Mouse (Mus musculus) lung, embryonic 15.5 days (tissue): Measurements from ENCODE around the gene Kctd17. TPM values are rescaled to one million over a fixed set of nuclear protein-coding genes. Genes with fewer than 3 reads are reported as not detected.

Experiments used
- ATAC-seq: fragments of 200-750 bp; cut with Nextera tagmentation; 2 replicates; pipeline ENCODE4 v1.8.0; 2017; ENCODE audit warnings: moderate number of reproducible peaks, borderline replicate concordance; ENCODE audit not compliant: low FRiP score, low TSS enrichment; ENCODE audit errors: extremely low read depth
- H3K27ac ChIP-seq: fragments of 300-500 bp; sonication (generic); 2 replicates; pipeline ENCODE4 v1.5.1; 2015; ENCODE audit warnings: moderate library complexity, mild to moderate bottlenecking, inconsistent platforms
- H3K27me3 ChIP-seq: fragments of 300-500 bp; sonication (generic); 2 replicates; pipeline ENCODE4 v1.6.1; 2015; ENCODE audit warnings: inconsistent platforms
- H3K36me3 ChIP-seq: fragments of 300-500 bp; sonication (generic); 2 replicates; pipeline ENCODE4 v1.6.1; 2015; ENCODE audit warnings: inconsistent platforms
- H3K4me1 ChIP-seq: fragments of 300-500 bp; sonication (generic); 2 replicates; pipeline ENCODE4 v1.6.1; 2015; ENCODE audit warnings: inconsistent platforms
- H3K4me2 ChIP-seq: fragments of 300-500 bp; sonication (generic); 2 replicates; pipeline ENCODE4 v1.6.1; 2015; ENCODE audit warnings: inconsistent platforms, mild to moderate bottlenecking, moderate library complexity
- H3K4me3 ChIP-seq: fragments of 300-500 bp; sonication (generic); 2 replicates; pipeline ENCODE4 v1.5.1; 2015; ENCODE audit warnings: mild to moderate bottlenecking, inconsistent platforms
- H3K9ac ChIP-seq: fragments of 300-500 bp; sonication (generic); 2 replicates; pipeline ENCODE4 v1.6.1; 2015; ENCODE audit warnings: inconsistent platforms
- H3K9me3 ChIP-seq: fragments of 300-500 bp; sonication (generic); 2 replicates; pipeline ENCODE4 v1.6.1; 2016; ENCODE audit warnings: inconsistent platforms
- WGBS: fragments of 180-500 bp; shearing (Covaris S2); methylation state at CpG from one replicate; pipeline ENCODE4 v1.1.7; 2015; 5-methylcytosine and 5-hydroxymethylcytosine counted together
- polyA plus RNA-seq: library from polyadenylated mRNA; unstranded; fragments of >200 nt; fragmentation: Nextera tagmentation; extraction: Ambion mirVana; gene quantifications from 2 replicates; pipeline ENCODE4 v1.2.1, GENCODE M21; 2015

Gene Kctd17
- polyA plus RNA-seq, 1 experiment from 2014 or later: 49.5 TPM

DNA sequence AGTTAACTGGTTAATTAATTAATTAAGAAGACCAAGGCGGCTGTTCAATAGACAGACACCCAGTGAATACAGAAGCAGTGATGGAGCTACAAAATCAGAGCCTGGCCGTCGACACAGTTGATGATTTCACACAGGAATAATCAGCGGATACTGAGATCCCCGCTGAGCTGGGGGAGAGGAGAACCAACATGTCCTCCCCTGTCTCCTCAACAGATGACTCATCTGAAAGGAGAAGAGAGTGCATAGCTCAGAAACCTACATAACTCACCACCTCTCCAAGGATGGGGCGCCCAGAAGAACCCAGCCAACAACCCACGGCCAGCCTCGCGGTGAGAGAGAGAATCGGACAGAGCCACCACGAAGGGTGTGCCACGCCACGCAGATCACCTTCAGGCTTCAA is 8.0 kb upstream of the Kctd17 start:
- WGBS: 78% methylated on average over 13 of the region's 13 CpGs
- Histone ChIP-seq H3K27me3 (peaks cover 6% of the 10 kb centered on the region; the same call in 1 of the 2 replicates), H3K4me1 (peaks cover 17% of the 10 kb centered on the region), H3K36me3 (no peaks in the 10 kb centered on the region), H3K9ac (no peak overlapping the region), H3K4me2 (no peak overlapping the region), H3K4me3 (no peak overlapping the region), H3K27ac (no peak overlapping the region), H3K9me3 (no peaks in the 10 kb centered on the region)
- no peak for ATAC-seq

DNA sequence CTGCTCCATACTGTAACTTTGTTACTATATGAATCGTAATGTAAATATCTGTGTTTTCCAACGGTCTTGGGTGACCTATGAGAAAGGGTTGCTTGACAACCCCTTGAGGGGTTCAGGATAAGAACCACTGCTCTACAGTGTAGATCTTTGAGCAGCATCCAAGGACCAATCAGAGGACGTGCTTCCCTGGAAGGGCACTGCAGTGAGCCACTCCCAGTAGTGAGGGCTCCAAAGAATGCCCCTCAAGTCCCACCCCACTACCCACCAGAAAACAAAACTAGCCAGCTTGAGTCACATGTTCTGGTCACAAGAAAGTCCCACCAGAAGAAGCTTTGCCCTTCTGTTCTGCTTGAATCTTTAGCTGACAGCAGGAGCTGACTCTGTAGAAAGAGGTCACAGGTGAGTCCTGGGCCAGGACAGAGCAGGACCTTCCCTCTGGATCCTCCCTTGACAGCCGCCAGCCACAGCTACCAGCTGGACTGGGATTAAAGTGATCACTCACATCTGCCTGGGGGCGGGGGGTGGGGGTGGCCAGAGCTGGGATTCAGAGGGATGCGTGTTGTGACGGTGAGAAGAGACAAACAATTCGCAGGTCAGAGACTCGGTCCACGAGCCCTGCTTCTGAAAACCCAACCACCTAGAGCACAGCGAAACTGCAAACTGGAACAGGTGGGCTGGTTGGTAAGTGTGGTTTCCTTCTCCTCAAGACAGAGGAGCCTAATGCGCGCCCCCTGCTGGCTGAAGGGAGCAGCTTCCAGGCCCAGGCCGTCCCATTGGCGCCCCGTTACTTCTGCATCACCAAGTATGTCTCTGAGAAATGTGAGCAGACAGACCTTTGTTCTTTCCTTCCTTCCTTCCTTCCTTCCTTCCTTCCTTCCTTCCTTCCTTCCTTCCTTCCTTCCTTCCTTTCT is 6.1 kb upstream of the Kctd17 start:
- no peaks in the 10 kb centered on the region for H3K9me3 ChIP-seq
- 14% methylated on average over 16 of the region's 16 CpGs for WGBS
- no peak overlapping the region for H3K4me3 ChIP-seq
- no peak overlapping the region for H3K27ac ChIP-seq
- H3K36me3 ChIP-seq: no peaks in the 10 kb centered on the region
- H3K4me1 ChIP-seq: peaks cover 5% of the 10 kb centered on the region
- peak overlapping the region; percentile 35; the same call in 1 of the 2 replicates for H3K4me2 ChIP-seq
- H3K27me3 ChIP-seq: peaks cover 6% of the 10 kb centered on the region; the same call in 1 of the 2 replicates
- H3K9ac ChIP-seq: no peak overlapping the region
- ATAC-seq: 0 out of 2 replicates have a peak, but pooled peaks have one; percentile 70

DNA sequence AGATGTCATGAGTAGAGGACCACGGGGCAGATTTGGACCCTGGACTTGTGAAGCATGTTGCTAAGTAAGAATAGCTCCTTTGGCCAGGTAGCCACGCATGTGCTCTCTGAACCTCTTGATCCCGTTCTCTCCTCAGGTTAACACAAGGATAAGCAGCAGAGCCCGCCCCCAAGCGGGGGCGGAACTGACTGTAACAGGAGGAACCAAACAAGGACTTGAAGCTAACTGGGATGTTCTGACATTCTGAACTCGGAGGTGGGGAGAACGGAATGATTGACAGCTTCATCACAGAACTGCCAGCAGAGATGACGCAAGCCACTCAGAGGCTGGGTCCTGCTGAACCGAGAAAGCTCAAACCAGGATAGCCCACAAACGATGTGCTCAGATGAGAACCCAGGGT is 3.9 kb upstream of the Kctd17 start:
- Histone ChIP-seq H3K4me2 (no peak overlapping the region), H3K36me3 (no peaks in the 10 kb centered on the region), H3K27me3 (peaks cover 6% of the 10 kb centered on the region; the same call in 1 of the 2 replicates), H3K9me3 (no peaks in the 10 kb centered on the region), H3K27ac (no peak overlapping the region), H3K4me3 (no peak overlapping the region), H3K9ac (no peak overlapping the region), H3K4me1 (peaks cover 22% of the 10 kb centered on the region)
- WGBS: 19% methylated on average over 11 of the region's 11 CpGs
- no peak for ATAC-seq

DNA sequence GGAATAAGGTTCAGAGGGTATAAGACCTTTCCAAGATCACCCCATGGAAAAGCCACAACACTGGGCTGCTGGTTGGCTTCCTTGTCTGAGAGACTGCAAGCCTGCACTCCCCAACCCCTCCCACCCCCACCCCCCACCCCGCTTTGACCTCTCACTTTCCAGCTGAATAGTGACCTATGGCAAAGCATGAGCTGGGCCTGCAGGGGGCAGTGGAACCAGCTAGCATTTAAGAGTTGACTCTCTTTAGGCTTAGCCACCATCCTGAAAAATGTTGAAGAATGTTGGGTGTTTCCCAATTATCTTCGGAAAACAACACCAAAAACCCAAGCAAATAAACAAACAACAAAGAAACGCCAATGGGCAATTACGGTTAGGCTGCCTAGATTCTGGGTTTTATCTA is 3.1 kb upstream of the Kctd17 start:
- no peak overlapping the region for H3K4me2 ChIP-seq
- peaks cover 6% of the 10 kb centered on the region; the same call in 1 of the 2 replicates for H3K27me3 ChIP-seq
- no peak overlapping the region for H3K4me3 ChIP-seq
- no peak overlapping the region for H3K27ac ChIP-seq
- H3K36me3 ChIP-seq: no peaks in the 10 kb centered on the region
- WGBS: 60% methylated on average over 4 of the region's 4 CpGs
- no peak for ATAC-seq
- H3K9ac ChIP-seq: no peak overlapping the region
- H3K9me3 ChIP-seq: no peaks in the 10 kb centered on the region
- H3K4me1 ChIP-seq: peaks cover 29% of the 10 kb centered on the region

DNA sequence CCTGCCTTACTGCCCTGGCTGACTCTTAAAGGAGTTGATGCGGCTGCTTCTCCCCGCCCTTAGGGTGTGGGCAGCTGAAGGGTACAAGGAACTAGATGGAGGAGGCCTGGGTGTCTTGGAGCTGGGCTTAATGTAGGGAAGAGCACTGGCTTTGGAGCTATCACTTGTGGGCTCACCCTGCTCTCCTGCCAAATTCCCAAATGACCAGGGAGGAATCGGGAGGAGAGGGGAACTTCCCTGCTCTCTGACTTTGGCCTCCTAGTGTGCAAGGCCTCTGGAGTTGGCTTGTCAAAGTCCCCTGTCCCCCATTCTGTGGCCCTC is 735 bp downstream of the Kctd17 start:
- peaks cover 5% of the 10 kb centered on the region; the same call in 1 of the 2 replicates for H3K27me3 ChIP-seq
- H3K36me3 ChIP-seq: peaks cover under 1% of the 10 kb centered on the region; the same call in 1 of the 2 replicates
- H3K4me3 ChIP-seq: peak overlapping the region; percentile 74
- peaks cover 27% of the 10 kb centered on the region for H3K4me1 ChIP-seq
- H3K4me2 ChIP-seq: peak overlapping the region; percentile 88
- peak overlapping the region; percentile 63 for H3K9ac ChIP-seq
- WGBS: 15% methylated on average over 3 of the region's 3 CpGs
- peak overlapping the region; percentile 69 for H3K27ac ChIP-seq
- no peaks in the 10 kb centered on the region for H3K9me3 ChIP-seq
- ATAC-seq: no peak

DNA sequence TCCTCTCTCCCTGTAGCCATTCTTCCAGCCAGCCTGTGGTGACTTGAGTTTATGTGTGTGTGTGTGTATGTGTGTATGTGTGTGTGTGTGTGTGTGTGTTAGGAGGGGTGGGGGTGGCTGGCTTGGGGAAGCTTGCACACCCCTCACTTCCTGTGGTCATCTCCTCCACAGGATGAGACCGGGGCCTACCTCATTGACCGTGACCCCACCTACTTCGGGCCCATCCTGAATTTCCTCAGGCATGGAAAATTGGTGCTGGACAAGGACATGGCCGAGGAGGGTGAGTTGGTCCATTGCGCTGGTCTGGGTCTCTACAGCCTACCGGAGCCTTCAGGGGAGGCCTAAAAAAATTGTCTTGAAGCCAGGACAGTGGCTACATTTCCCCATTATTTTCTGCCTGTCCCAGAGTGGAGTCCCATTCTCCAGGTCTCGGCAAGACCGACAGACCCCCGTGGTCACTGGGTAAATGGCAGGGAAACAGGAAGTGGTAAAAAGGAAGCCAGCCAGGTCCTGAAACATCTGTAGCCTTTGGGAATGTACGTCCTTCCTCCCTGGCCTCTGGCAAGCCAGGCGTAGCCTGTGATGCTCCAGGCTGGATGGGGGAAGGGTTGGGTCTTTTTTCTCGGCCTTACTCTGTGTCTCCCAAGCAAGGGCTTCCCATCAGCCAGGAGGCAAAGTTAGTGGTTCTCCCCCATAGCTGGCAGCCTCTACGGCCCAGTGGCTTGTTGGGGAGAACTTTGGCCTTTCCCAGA is 1.7 kb downstream of the Kctd17 start:
- WGBS: 70% methylated on average over 13 of the region's 13 CpGs
- H3K9me3 ChIP-seq: no peaks in the 10 kb centered on the region

DNA sequence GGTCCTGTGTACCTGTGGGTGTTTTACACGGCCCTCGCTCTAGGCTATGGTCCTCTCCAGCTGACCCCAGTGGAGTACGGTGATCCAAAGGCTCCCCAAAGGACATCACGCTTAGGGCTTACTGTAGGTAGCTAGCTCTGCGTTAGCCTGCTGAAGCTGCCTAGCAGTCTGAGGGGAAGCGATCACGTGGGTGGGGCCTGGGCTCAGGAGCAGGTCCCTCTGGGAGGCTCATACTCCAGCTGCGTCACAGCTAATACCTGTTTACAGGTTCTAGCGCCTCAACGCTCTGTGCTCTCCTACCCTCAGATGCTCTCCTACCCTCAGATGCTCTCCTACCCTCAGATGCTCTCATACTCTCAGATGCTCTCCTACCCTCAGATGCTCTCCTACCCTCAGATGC is 2.5 kb downstream of the Kctd17 start:
- 88% methylated on average over 10 of the region's 10 CpGs for WGBS
- peaks cover 33% of the 10 kb centered on the region for H3K4me1 ChIP-seq
- H3K9ac ChIP-seq: no peak overlapping the region
- no peaks in the 10 kb centered on the region for H3K9me3 ChIP-seq
- no peak for ATAC-seq
- H3K4me3 ChIP-seq: no peak overlapping the region
- H3K36me3 ChIP-seq: peaks cover 4% of the 10 kb centered on the region; the same call in 1 of the 2 replicates
- H3K27me3 ChIP-seq: no peaks in the 10 kb centered on the region
- H3K27ac ChIP-seq: no peak overlapping the region
- no peak overlapping the region for H3K4me2 ChIP-seq

More for the DNA sequence above, 1.7 kb downstream of the Kctd17 start:
- peaks cover 27% of the 10 kb centered on the region for H3K4me1 ChIP-seq
- peak overlapping the region; percentile 74 for H3K4me3 ChIP-seq
- H3K9ac ChIP-seq: no peak overlapping the region
- H3K36me3 ChIP-seq: peaks cover 4% of the 10 kb centered on the region; the same call in 1 of the 2 replicates
- no peak for ATAC-seq
- no peaks in the 10 kb centered on the region; the same call in 1 of the 2 replicates for H3K27me3 ChIP-seq
- peak overlapping the region; percentile 88 for H3K4me2 ChIP-seq
- H3K27ac ChIP-seq: peak overlapping the region; percentile 69

DNA sequence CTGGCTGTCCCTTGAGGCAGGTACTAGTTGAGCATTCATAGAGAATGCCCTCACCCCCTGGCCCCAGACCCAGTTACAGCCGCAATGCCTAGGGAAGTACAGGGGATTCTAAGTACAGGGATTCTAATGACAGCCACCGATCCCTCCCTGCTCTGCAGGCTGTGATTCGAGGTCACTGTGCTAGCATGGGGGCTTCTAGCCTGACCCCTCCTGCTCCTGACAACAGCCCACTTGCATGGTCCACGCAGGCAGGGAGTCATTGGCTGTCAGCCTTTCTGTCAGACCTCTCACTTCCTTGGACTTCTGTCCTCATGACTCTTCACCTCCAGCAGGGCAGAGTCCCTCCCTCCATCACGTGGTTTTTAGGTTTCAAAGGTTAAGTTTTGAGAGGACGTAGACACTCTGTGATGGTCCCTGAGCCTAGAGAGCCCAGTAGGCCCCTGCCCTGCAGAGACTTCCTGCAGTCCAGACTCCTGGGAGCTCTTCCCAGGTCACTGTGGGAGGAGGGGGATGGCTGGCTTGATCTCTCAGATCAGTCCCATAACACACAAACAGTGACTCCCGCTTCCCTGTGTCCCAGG is 3.3 kb downstream of the Kctd17 start:
- H3K4me1 ChIP-seq: peaks cover 41% of the 10 kb centered on the region
- H3K27me3 ChIP-seq: no peaks in the 10 kb centered on the region
- no peak overlapping the region for H3K4me2 ChIP-seq
- H3K9ac ChIP-seq: no peak overlapping the region
- no peak for ATAC-seq
- H3K4me3 ChIP-seq: no peak overlapping the region
- WGBS: 74% methylated on average over 7 of the region's 7 CpGs
- no peaks in the 10 kb centered on the region for H3K9me3 ChIP-seq
- H3K36me3 ChIP-seq: peaks cover 4% of the 10 kb centered on the region; the same call in 1 of the 2 replicates
- H3K27ac ChIP-seq: no peak overlapping the region

DNA sequence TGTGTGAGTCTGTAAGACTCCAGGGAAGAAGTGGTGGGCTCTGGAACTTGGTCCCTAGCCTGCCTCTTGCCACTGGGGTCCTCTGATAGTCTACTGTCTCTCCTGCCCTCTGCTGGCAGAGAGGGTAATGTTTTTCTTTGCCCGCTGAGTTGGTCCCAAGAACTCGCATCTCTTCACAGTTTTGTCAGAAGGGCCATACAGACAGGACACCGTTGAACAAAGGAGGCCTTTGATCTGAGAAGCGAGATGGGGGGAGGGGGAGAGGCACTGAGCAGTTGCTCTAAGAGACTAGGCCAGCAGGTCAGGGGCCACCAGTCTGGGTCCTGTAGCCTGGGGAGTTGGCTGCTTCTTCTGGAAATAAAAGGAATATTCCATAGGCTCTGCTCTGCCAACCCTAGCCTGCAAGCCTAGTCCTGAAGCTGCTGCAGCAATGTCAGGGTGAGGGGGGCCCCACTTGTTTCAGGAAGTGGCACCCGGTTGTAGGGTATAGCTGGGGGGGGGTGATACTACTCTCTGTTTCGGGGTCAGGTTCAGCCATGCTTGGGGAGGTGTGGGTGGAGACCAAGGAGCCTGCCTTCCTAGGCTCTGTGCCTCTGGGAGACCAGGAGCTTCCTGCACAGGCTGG is 6.6 kb downstream of the Kctd17 start:
- H3K4me2 ChIP-seq: no peak overlapping the region
- H3K9ac ChIP-seq: no peak overlapping the region
- no peak overlapping the region for H3K4me3 ChIP-seq
- H3K27ac ChIP-seq: no peak overlapping the region
- H3K27me3 ChIP-seq: no peaks in the 10 kb centered on the region
- peaks cover 4% of the 10 kb centered on the region; the same call in 1 of the 2 replicates for H3K36me3 ChIP-seq
- WGBS: 23% methylated on average over 6 of the region's 6 CpGs
- H3K4me1 ChIP-seq: peaks cover 41% of the 10 kb centered on the region
- no peaks in the 10 kb centered on the region for H3K9me3 ChIP-seq
- no peak for ATAC-seq

DNA sequence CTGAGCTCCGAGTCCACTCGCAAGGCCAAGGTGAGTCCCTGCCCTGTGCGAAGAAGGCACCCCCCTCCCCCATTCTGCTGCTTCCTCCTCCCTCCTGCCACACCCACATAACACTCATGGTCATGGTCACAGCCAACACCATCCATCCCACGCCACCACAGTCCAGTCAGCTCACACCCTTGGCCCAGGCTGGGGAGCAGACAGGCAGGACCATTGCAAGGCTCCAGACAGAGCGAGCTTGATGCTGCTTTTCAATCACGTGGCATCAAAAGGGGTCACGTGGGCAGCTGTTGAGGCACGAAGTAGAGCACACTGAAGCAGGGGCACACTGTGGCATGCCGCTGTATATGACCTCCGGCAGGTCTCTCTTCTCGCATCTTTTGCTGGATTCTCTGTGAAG is 7.3 kb downstream of the Kctd17 start:
- no peak for ATAC-seq
- Histone ChIP-seq H3K9ac (no peak overlapping the region), H3K27ac (no peak overlapping the region), H3K4me1 (peaks cover 36% of the 10 kb centered on the region), H3K36me3 (peaks cover 4% of the 10 kb centered on the region; the same call in 1 of the 2 replicates), H3K4me3 (no peak overlapping the region), H3K4me2 (no peak overlapping the region), H3K27me3 (no peaks in the 10 kb centered on the region), H3K9me3 (no peaks in the 10 kb centered on the region)
- WGBS: 72% methylated on average over 11 of the region's 11 CpGs
